Mouse (Mus musculus): ENCODE measurements around the gene Rmi2.

Gene Rmi2

DNA sequence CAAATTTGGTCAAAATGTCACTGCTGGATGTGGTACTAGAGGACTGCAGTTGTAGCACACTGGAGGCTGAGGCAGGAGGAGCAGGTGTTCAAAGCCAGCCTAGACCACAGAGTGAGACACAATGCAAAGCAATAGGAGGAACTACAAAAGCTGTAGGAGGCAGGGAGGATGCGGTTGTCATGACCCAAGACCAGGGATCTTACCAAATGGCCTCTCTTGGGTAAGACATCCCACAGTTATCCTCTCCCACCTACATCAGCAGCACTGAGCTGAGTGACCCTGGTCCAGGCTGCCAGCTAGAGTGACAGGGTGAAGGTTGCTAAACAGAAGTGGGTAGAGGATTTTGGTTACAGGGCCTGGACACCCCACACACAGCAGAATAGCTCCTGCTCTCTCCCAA, 92.2 kb downstream of the Rmi2 start:
- no peak for DNase-seq

GRCm38 (mm10) chr16:10933372-10933771, 98.5 kb downstream of the Rmi2 start:
- no peak for DNase-seq

GRCm38 (mm10) chr16:10934047-10934446, 99.2 kb downstream of the Rmi2 start:
- DNase-seq, result no peak

- no peak for DNase-seq
Measured at GRCm38 (mm10) chr16:10936700-10937319, 102.0 kb downstream of the Rmi2 start.

- no peak for DNase-seq
Measured at GRCm38 (mm10) chr16:10937497-10937896, 102.6 kb downstream of the Rmi2 start.

DNA sequence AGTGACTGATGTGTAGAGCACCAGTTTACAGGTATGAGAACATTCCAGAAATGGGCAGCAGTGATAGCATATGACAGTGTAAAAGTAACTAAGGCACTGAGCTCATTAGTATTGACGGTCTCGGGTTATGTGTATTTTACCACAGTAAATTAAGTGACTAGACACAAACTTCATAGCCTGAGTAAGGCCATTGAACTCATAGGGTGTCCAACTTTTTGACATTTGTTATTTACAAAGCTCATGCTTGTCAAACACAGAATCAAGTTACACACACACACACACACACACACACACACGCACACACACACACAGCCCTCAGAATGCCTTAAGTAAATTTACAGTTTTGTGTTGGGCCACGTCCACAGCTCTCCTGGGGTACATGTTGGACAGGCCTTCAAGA, 105.1 kb downstream of the Rmi2 start:
- DNase-seq, result no peak

DNA sequence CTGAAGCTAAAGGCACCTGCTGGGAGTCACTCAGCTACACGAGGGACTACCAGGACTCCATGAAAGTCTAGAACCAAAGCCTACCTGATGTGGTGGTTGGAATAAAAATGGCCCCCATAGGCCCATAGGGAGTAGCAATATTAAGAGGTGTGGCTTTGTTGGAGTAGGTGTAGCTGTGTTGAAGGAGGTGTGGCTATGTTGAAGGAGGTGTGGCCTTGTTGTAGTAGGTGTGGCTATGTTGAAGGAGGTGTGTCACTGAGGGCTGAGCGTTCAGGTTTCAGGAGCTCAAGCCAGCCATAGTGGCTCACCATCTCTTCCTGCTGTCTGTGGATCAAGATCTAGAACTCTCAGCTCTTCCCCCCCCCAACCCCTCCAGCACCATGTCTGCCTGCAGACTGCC, 105.8 kb downstream of the Rmi2 start:
- no peak for DNase-seq
